Mouse (Mus musculus) lung, adult 2 months (tissue): ENCODE measurements around the gene Pfn1.

Source experiments
- CTCF ChIP-seq: fragments of 200-500 bp; IDR thresholded peaks from 2 replicates; pipeline ENCODE4 v1.5.1; 2011; ENCODE audit warnings: mild to moderate bottlenecking, low read length, control low read depth; ENCODE audit not compliant: insufficient read depth
- POLR2A ChIP-seq: fragments of 200-500 bp; IDR thresholded peaks from 2 replicates; pipeline ENCODE4 v1.6.1; 2011; ENCODE audit warnings: low read depth, mild to moderate bottlenecking, control low read depth, low read length, borderline replicate concordance; ENCODE audit errors: extremely low read depth

- TF ChIP-seq POLR2A (no peak), CTCF (no peak)
Observed at GRCm38 (mm10) chr11:70658942-70659341, 4.5 kb upstream of the Pfn1 start.
